Mouse (Mus musculus) ES-Bruce4 (cell line): Measurements from ENCODE around the gene Lgr4. TPM values are rescaled to one million over a fixed set of nuclear protein-coding genes. Genes with fewer than 3 reads are reported as not detected.

Experiments
- H3K27ac ChIP-seq: 2 replicates; pipeline ENCODE4 v1.5.1; 2012; ENCODE audit warnings: low read length, inconsistent platforms; ENCODE audit not compliant: insufficient read depth
- H3K27me3 ChIP-seq: 2 replicates; pipeline ENCODE4 v1.6.1; 2012; ENCODE audit warnings: mild to moderate bottlenecking, low read length, inconsistent platforms; ENCODE audit not compliant: control insufficient read depth, poor library complexity, insufficient read depth, severe bottlenecking
- H3K36me3 ChIP-seq: 2 replicates; pipeline ENCODE4 v1.6.1; 2012; ENCODE audit warnings: inconsistent platforms, mild to moderate bottlenecking, low read length, moderate library complexity; ENCODE audit not compliant: control insufficient read depth, poor library complexity, insufficient read depth, severe bottlenecking
- H3K4me1 ChIP-seq: one replicate; pipeline ENCODE4 v1.8.1; 2011; ENCODE audit warnings: low read length; ENCODE audit not compliant: control insufficient read depth, insufficient read depth
- H3K4me3 ChIP-seq: 2 replicates; pipeline ENCODE4 v1.5.1; 2011; ENCODE audit warnings: low read depth, mild to moderate bottlenecking, low read length
- H3K9ac ChIP-seq: 2 replicates; pipeline ENCODE4 v1.6.1; 2012; ENCODE audit warnings: low read depth, mild to moderate bottlenecking, inconsistent platforms; ENCODE audit not compliant: poor library complexity, severe bottlenecking
- H3K9me3 ChIP-seq: replicated peaks from 2 replicates; pipeline ENCODE4 v1.6.1; 2012; ENCODE audit warnings: mild to moderate bottlenecking, low read length, inconsistent platforms; ENCODE audit not compliant: control insufficient read depth, poor library complexity, insufficient read depth, severe bottlenecking
- CTCF ChIP-seq: IDR thresholded peaks from one replicate; pipeline ENCODE4 v1.8.1; 2011; ENCODE audit warnings: low read depth, low read length
- EP300 ChIP-seq: IDR thresholded peaks from 2 replicates; pipeline ENCODE4 v1.6.1; 2011; ENCODE audit warnings: low read depth, low read length; ENCODE audit not compliant: insufficient read depth
- POLR2A ChIP-seq: IDR thresholded peaks from one replicate; pipeline ENCODE4 v1.8.1; 2011; ENCODE audit warnings: low read length; ENCODE audit not compliant: insufficient read depth
- polyA plus RNA-seq: library from polyadenylated mRNA; stranded (reverse); fragments of >200 nt; gene quantifications from 2 replicates; pipeline ENCODE4 v1.2.4, GENCODE M21; 2011; ENCODE audit warnings: low read depth; ENCODE audit not compliant: missing spikeins, insufficient read depth, insufficient read length

Gene Lgr4
- polyA plus RNA-seq, 1 experiment = 64.2 TPM

DNA sequence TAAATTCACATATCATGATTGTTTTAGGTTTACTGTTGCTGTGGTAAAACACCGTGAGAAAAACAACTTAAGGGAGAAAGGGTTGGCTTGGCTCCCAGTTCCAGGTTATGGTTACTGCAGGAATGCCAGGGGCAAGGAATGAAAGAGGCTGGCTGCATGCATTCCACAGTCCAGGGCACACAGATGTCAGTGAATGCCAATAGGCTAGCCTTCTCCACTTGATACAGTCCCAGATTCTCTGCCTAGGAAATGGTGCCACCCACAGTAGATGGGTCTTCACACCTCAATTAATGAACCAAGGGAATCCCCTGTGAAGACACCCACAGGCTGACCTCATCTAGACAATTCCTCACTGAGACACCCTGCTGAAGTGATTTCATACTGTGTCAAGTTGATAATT is 87.2 kb downstream of the Lgr4 start:
- TF ChIP-seq POLR2A (no peak), EP300 (no peak), CTCF (no peak)
- Histone ChIP-seq H3K36me3 (peaks cover 30% of the 10 kb centered on the region), H3K27ac (no peak overlapping the region)

GRCm38 (mm10) chr2:110005164-110005563 is 87.7 kb downstream of the Lgr4 start:
- Histone ChIP-seq H3K4me3 (no peak overlapping the region), H3K27me3 (no peaks in the 10 kb centered on the region), H3K36me3 (peaks cover 27% of the 10 kb centered on the region), H3K27ac (no peak overlapping the region), H3K9ac (no peak overlapping the region), H3K9me3 (no peaks in the 10 kb centered on the region), H3K4me1 (no peaks in the 10 kb centered on the region)
- TF ChIP-seq POLR2A (no peak), CTCF (no peak), EP300 (no peak)

More for the DNA sequence above, 87.2 kb downstream of the Lgr4 start:
- no peak overlapping the region for H3K4me3 ChIP-seq
- no peaks in the 10 kb centered on the region for H3K27me3 ChIP-seq
- H3K4me1 ChIP-seq = no peaks in the 10 kb centered on the region
- no peak overlapping the region for H3K9ac ChIP-seq
- no peaks in the 10 kb centered on the region for H3K9me3 ChIP-seq

DNA sequence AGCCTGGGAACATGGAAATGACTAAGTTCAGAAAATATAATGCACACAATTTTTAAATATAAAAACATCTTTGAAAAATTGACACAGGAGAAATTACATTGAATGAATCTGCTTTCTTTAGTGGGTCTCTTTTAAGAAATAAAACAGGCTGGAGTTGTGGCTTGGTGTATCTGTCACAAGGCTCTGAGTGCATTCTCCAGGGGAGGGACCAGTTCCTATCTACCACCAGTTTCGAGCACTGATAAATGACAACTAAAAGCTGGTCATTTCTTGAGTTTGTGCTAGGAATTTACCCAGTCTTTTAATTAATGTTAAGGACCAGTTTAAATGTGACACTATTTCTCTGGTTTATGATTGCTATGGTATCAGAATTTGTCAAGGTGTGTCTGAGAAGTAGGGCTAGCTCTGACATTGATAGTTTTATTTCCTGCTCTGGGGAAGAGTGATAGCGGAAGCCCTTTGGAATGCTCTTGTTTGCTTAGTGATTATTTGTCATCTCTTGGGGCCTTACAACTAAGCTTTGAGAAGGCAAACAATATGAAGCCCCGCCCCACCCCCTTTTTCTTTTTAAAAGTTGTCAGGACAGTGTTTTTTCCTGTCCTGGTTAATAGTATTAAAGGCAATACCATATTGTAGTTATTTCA is 88.3 kb downstream of the Lgr4 start:
- no peak overlapping the region for H3K4me3 ChIP-seq
- H3K36me3 ChIP-seq = peaks cover 27% of the 10 kb centered on the region
- H3K9ac ChIP-seq = no peak overlapping the region
- no peaks in the 10 kb centered on the region for H3K9me3 ChIP-seq
- H3K4me1 ChIP-seq = no peaks in the 10 kb centered on the region
- no peak for TF ChIP-seq EP300
- TF ChIP-seq CTCF = no peak
- TF ChIP-seq POLR2A = no peak
- no peak overlapping the region for H3K27ac ChIP-seq
- H3K27me3 ChIP-seq = no peaks in the 10 kb centered on the region

DNA sequence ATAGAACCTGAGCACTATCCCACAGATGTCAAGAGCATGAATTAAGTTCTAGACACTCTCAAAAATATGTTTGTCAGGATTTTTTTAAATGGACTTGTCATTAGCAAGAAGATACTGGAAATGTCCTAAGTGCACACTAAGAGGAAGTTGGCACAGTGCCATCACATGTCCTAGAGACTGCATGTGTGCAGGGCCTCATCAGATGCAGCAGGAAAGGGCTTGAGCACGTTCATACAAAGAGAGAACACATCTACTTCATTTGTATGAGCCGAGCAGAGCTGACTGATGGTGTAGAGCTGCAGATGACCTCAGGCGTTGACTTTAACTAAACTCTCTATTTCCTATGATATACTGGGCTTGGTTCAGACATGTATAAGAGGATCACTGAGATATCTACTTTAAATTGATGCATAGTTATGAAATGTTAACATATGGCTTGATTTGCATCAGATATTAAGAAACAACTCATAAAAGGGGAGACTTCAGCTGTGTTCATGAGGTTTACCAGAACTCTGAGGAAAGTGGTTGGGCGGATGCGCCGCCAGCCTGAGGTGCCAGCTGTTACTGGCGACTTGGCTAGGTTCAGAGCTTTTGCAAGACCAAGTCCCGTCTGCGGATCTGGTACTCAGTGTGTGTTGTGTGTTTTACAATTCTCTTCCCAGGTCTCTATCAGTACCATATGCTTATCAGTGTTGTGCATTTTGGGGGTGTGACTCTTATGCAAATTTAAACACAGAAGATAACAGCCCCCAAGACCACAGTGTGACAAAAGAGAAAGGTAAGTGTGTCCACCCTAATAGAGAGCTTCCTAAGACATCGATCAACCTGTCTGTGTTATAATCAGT is 90.2 kb downstream of the Lgr4 start:
- Histone ChIP-seq H3K27me3 (no peaks in the 10 kb centered on the region), H3K27ac (no peak overlapping the region), H3K9me3 (no peaks in the 10 kb centered on the region), H3K4me1 (no peaks in the 10 kb centered on the region), H3K9ac (no peak overlapping the region), H3K4me3 (no peak overlapping the region), H3K36me3 (peaks cover 29% of the 10 kb centered on the region)
- TF ChIP-seq CTCF (no peak), POLR2A (no peak), EP300 (no peak)

- H3K4me1 ChIP-seq = no peaks in the 10 kb centered on the region
- peaks cover 31% of the 10 kb centered on the region for H3K36me3 ChIP-seq
- no peaks in the 10 kb centered on the region for H3K9me3 ChIP-seq
- H3K9ac ChIP-seq = no peak overlapping the region
- H3K4me3 ChIP-seq = no peak overlapping the region
- H3K27ac ChIP-seq = no peak overlapping the region
- TF ChIP-seq CTCF = no peak
- TF ChIP-seq POLR2A = no peak
- no peak for TF ChIP-seq EP300
- H3K27me3 ChIP-seq = no peaks in the 10 kb centered on the region
These were observed 92.0 kb downstream of the Lgr4 start for GRCm38 (mm10) chr2:110009449-110009848.
